Mouse (Mus musculus) C2C12 (cell line): ENCODE measurements around the gene Map4. TPM values are rescaled to one million over a fixed set of nuclear protein-coding genes. Genes with fewer than 3 reads are reported as not detected.

Experiments used
- H3K27me3 ChIP-seq: one replicate; pipeline ENCODE4 v1.6.1; 2011; ENCODE audit not compliant: control insufficient read depth, insufficient read depth, insufficient read length
- H3K36me3 ChIP-seq: one replicate; pipeline ENCODE4 v1.6.1; 2011; ENCODE audit not compliant: control insufficient read depth, insufficient read depth
- H3K4me3 ChIP-seq: one replicate; pipeline ENCODE4 v1.5.1; 2011; ENCODE audit warnings: mild to moderate bottlenecking, control low read depth; ENCODE audit not compliant: poor library complexity, insufficient read depth, severe bottlenecking
- H3K79me2 ChIP-seq: one replicate; pipeline ENCODE4 v1.6.1; 2011; ENCODE audit not compliant: control insufficient read depth, insufficient read depth
- H3K79me3 ChIP-seq: one replicate; pipeline ENCODE4 v1.6.1; 2011; ENCODE audit warnings: low read depth, control low read depth
- H3ac ChIP-seq: one replicate; pipeline ENCODE3; 2011; ENCODE audit warnings: low read depth; ENCODE audit not compliant: control insufficient read depth, insufficient read length
- CEBPB ChIP-seq: IDR thresholded peaks from one replicate; pipeline ENCODE4 v1.6.1; 2011; ENCODE audit warnings: low read depth, mild to moderate bottlenecking, control low read depth, moderate library complexity
- CTCF ChIP-seq: IDR thresholded peaks from one replicate; pipeline ENCODE4 v1.5.1; 2011; ENCODE audit not compliant: control insufficient read depth, insufficient read depth, insufficient read length
- FOSL1 ChIP-seq: IDR thresholded peaks from one replicate; pipeline ENCODE4 v1.8.0; 2011; ENCODE audit warnings: mild to moderate bottlenecking, low read length; ENCODE audit not compliant: poor library complexity, insufficient read depth, severe bottlenecking
- MAX ChIP-seq: IDR thresholded peaks from one replicate; pipeline ENCODE4 v1.6.1; 2011; ENCODE audit warnings: mild to moderate bottlenecking, control low read depth
- MYOD1 ChIP-seq: IDR thresholded peaks from one replicate; pipeline ENCODE4 v1.6.1; 2011; ENCODE audit warnings: low read depth; ENCODE audit not compliant: control insufficient read depth, insufficient read length
- MYOG ChIP-seq: IDR thresholded peaks from one replicate; pipeline ENCODE4 v1.6.1; 2011; ENCODE audit not compliant: control insufficient read depth, insufficient read length; ENCODE audit errors: extremely low read depth
- USF1 ChIP-seq: IDR thresholded peaks from one replicate; pipeline ENCODE4 v1.6.1; 2011; ENCODE audit warnings: low read depth, mild to moderate bottlenecking, control low read depth, moderate library complexity
- polyA plus RNA-seq: library from polyadenylated mRNA; unstranded; fragments of >200 nt; fragmentation: generic; extraction: Trizol; gene quantifications from one replicate; pipeline ENCODE4 v1.2.1, GENCODE M21; 2012; ENCODE audit warnings: missing spikeins

The Map4 gene
- polyA plus RNA-seq, 1 experiment, result 135 TPM

DNA sequence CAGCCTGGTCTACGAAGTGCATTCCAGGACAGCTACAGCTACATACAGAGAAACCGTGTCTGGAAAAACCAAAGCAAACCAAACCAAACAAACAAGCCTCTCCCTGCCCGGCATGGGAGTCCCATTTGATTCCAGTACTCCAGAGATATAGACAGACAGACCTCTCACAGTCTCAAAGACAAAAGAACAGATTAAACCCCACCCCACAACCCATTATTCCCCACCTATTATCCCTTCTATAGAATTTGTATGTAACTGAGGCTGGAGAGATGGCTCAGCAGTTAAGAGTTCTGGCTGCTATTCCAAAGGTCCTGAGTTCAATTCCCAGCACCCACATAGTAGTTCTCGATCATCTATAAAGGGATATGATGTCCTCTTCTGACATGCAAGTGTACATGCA is 21.3 kb upstream of the Map4 start:
- no peak overlapping the region for H3K4me3 ChIP-seq
- no peak overlapping the region for H3ac ChIP-seq
- H3K36me3 ChIP-seq, result no peaks in the 10 kb centered on the region
- H3K79me2 ChIP-seq, result no peaks in the 10 kb centered on the region
- H3K79me3 ChIP-seq, result no peaks in the 10 kb centered on the region
- no peak for TF ChIP-seq CEBPB
- TF ChIP-seq CTCF, result no peak
- TF ChIP-seq MYOD1, result no peak
- no peak for TF ChIP-seq FOSL1
- no peak for TF ChIP-seq USF1
- TF ChIP-seq MYOG, result no peak
- TF ChIP-seq MAX, result no peak
- H3K27me3 ChIP-seq, result no peaks in the 10 kb centered on the region

DNA sequence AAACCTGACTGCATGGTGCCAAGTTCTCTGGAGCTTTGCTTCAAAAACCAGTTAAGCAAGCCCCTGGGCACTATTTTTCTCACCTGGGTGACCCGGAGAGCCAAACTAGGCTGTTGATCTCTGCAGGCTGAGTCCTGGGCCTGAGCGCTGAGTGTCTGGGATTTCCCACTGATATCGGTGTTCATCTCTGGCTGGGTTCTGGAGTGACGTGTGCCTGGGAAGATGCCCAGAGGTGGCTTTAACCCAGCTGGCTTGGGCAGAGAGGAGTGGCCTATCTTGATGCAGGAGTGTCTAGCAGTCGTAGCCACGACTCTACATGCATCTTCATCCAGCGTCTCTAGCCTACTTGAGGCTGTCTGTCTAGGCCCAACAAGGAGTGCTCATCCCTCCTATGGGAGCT is 19.5 kb upstream of the Map4 start:
- Histone ChIP-seq H3K79me2 (no peaks in the 10 kb centered on the region), H3K36me3 (no peaks in the 10 kb centered on the region)

DNA sequence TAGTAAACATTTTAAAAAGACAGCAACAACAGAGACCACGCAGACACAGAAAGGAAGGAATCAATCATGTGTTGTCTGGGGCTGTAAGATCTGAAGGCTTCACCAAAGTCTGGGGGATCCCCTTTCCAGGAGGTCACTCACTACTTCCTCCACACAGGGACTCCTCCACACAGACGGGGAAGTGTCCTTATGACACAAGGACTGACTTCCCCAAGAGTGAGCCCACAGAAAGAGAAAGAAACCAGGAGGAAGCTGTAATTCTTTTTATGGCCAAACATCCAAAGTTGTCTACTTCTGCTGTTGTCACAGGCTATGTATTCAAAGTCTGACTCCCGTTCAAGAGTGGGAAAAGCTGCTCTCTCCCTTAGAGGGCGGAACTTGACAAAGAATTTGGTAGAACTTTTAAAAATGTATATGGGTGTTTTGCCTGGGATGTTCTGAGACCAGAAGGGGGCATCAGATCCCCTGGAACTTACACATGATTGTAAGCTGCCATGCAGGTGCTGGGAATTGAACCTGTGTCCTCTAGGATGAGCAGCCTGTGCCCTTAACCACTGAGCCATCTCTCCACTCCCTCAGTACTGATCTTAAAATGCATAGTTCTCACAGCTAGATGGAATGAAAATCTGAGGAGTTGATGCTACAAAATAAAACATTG is 16.9 kb upstream of the Map4 start:
- no peaks in the 10 kb centered on the region for H3K79me3 ChIP-seq
- TF ChIP-seq MYOG (no peak), USF1 (no peak), MAX (no peak), CEBPB (no peak), FOSL1 (no peak), MYOD1 (no peak), CTCF (no peak)
- H3K36me3 ChIP-seq, result no peaks in the 10 kb centered on the region
- no peaks in the 10 kb centered on the region for H3K79me2 ChIP-seq
- H3ac ChIP-seq, result no peak overlapping the region
- no peak overlapping the region for H3K4me3 ChIP-seq
- no peaks in the 10 kb centered on the region for H3K27me3 ChIP-seq

More for the DNA sequence above, 19.5 kb upstream of the Map4 start:
- Histone ChIP-seq H3K27me3 (no peaks in the 10 kb centered on the region), H3K4me3 (no peak overlapping the region), H3K79me3 (no peaks in the 10 kb centered on the region), H3ac (no peak overlapping the region)
- TF ChIP-seq CEBPB, result no peak
- no peak for TF ChIP-seq USF1
- no peak for TF ChIP-seq MYOG
- TF ChIP-seq CTCF, result no peak
- TF ChIP-seq FOSL1, result no peak
- no peak for TF ChIP-seq MAX
- TF ChIP-seq MYOD1, result no peak

DNA sequence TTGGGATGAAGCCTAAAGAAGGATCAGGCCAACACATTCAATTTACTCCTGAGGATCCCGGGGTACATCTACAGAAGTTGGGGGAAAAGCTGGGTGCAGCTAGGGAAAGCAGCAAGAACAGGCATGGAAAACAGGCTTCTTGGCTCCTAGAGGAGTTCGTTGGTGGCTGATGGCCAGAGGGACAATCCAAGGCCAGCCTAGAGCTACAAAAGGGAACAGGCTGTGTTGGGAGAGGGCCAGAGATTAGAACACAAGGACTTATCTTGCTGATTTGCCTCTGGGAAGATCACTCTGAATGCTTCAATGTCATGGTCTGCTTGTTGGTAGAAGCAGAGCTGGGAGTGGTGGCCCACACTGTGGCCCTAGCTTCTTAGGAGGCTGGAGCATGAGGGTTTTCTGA is 13.3 kb upstream of the Map4 start:
- Histone ChIP-seq H3ac (no peak overlapping the region), H3K36me3 (no peaks in the 10 kb centered on the region), H3K79me2 (no peaks in the 10 kb centered on the region), H3K79me3 (no peaks in the 10 kb centered on the region), H3K4me3 (no peak overlapping the region), H3K27me3 (no peaks in the 10 kb centered on the region)
- TF ChIP-seq MYOD1, result no peak
- TF ChIP-seq MAX, result no peak
- no peak for TF ChIP-seq CTCF
- TF ChIP-seq USF1, result no peak
- no peak for TF ChIP-seq MYOG
- TF ChIP-seq FOSL1, result no peak
- no peak for TF ChIP-seq CEBPB

DNA sequence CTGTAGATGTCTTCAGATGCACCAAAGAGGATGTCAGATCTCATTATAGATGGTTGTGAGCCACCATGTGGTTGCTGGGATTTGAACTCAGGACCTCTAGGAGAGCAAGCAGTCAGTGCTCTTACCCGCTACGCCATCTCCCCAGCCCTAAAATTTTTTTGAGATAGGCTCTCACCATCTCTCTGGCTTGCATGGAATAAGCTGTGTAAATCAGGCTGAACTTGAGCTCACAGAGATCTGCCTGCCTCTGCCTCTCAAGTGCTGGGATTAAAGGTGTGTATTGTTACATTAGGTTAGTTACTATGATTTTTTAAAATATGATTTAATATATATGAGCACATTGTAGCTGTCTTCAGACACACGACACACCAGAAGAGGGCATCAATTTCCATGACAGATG is 2.1 kb upstream of the Map4 start:
- Histone ChIP-seq H3ac (no peak overlapping the region), H3K4me3 (no peak overlapping the region), H3K27me3 (no peaks in the 10 kb centered on the region), H3K36me3 (no peaks in the 10 kb centered on the region), H3K79me2 (peaks cover 25% of the 10 kb centered on the region), H3K79me3 (peaks cover 19% of the 10 kb centered on the region)
- TF ChIP-seq MAX (no peak), USF1 (no peak), MYOG (no peak), FOSL1 (no peak), MYOD1 (no peak), CEBPB (no peak), CTCF (no peak)
